12 mouse cellular contexts compared by ENCODE assay signal in the genomic region with DNA sequence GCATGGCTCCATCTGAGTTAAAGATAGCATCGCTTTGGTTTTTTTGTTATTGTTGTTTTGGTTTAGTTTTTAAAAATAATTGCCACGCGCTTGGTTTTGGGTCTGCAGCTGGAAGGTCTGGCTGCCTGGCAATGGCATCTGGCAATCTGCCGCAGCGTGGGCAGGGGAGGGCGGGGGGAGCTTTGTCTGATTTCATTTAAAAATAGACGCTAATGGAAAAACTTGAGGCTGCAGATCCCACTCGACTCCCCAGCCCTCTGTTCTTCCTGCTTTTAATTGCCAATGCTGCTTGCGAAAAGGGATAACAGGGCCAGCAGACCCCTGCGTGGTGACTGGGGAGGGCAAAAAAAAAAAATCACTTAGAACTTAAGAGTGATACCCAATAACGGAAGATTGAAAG.
DNase-seq lines count a peak whose midpoint lies in the region; ATAC-seq and TF ChIP-seq lines count a peak whose summit lies in the region.
"Had no signal": no experiment of that assay in that cellular context is flagged by ENCODE, and none has a peak within 500 bp of the region (broad histone marks: within the 10 kb centered on the region; RNA-seq: fewer than 3 reads in every experiment).

No protein-coding gene starts in this region.

- H3K27ac ChIP-seq in embryonic facial prominence, embryonic 13.5 days = peak overlapping the region; percentile 69; the same call in 1 of the 2 replicates
- no peak overlapping the region for H3K27ac ChIP-seq in embryonic facial prominence, embryonic 10.5 days (replicated peaks)
- 0 out of 2 replicates have a peak overlapping the region, but pooled peaks have one; percentile 0 for H3K27ac ChIP-seq in embryonic facial prominence, embryonic 14.5 days (replicated peaks; ENCODE audit: low read depth, low read length)
- H3K27ac ChIP-seq in limb, embryonic 12.5 days = peak overlapping the region; percentile 79
- H3K27ac ChIP-seq in hindbrain, postnatal 0 days = no peak overlapping the region

- DNase-seq in embryonic facial prominence, embryonic 10.5 days (ENCODE audit: low spot score) = no peak
- DNase-seq in left cerebral cortex, postnatal 14 days (ENCODE audit: low spot score in 2 of 2) = peak; percentile 14 to 28
- no peak for DNase-seq in left cerebral cortex, postnatal 36 days (ENCODE audit: low spot score in 2 of 2)
- peak; percentile 32 for DNase-seq in embryonic facial prominence, embryonic 14.5 days (ENCODE audit: low spot score)
- no peak for DNase-seq in kidney, postnatal 10 days
- no peak for DNase-seq in hindbrain, postnatal 0 days (ENCODE audit: low spot score)
- DNase-seq: cerebellum, postnatal 36 days; kidney, adult 8-10 months; lung, postnatal 14 days had no signal

- H3K9me3 ChIP-seq in embryonic facial prominence, embryonic 13.5 days = no peaks in the 10 kb centered on the region
- H3K9me3 ChIP-seq in embryonic facial prominence, embryonic 10.5 days = no peaks in the 10 kb centered on the region
- H3K9me3 ChIP-seq in embryonic facial prominence, embryonic 14.5 days (ENCODE audit: control insufficient read depth, low read length) = no peaks in the 10 kb centered on the region
- H3K9me3 ChIP-seq in limb, embryonic 12.5 days = no peaks in the 10 kb centered on the region
- no peaks in the 10 kb centered on the region for H3K9me3 ChIP-seq in hindbrain, postnatal 0 days (ENCODE audit: low read length)
- H3K9me3 ChIP-seq: hindbrain, embryonic 10.5 days had no signal

- H3K9ac ChIP-seq in embryonic facial prominence, embryonic 13.5 days = no peak overlapping the region
- no peak overlapping the region for H3K9ac ChIP-seq in embryonic facial prominence, embryonic 14.5 days (ENCODE audit: low read depth, low read length)
- H3K9ac ChIP-seq in limb, embryonic 12.5 days (replicated peaks) = no peak overlapping the region
- H3K9ac ChIP-seq in hindbrain, postnatal 0 days (replicated peaks; ENCODE audit: low read length) = no peak overlapping the region

- H3K4me2 ChIP-seq in embryonic facial prominence, embryonic 13.5 days = peak overlapping the region; percentile 32
- peak overlapping the region; percentile 8; the same call in 1 of the 2 replicates for H3K4me2 ChIP-seq in embryonic facial prominence, embryonic 14.5 days (ENCODE audit: low read depth, low read length)
- H3K4me2 ChIP-seq in limb, embryonic 12.5 days = no peak overlapping the region
- no peak overlapping the region for H3K4me2 ChIP-seq in hindbrain, postnatal 0 days (ENCODE audit: low read depth, low read length)

- no peak for TF ChIP-seq CTCF in hindbrain, postnatal 0 days (IDR thresholded peaks at IDR 0.05; ENCODE audit: low read depth)

- no peak overlapping the region for H3K4me3 ChIP-seq in embryonic facial prominence, embryonic 13.5 days
- no peak overlapping the region for H3K4me3 ChIP-seq in embryonic facial prominence, embryonic 10.5 days
- no peak overlapping the region for H3K4me3 ChIP-seq in embryonic facial prominence, embryonic 14.5 days (ENCODE audit: low read depth, low read length)
- H3K4me3 ChIP-seq in limb, embryonic 12.5 days (replicated peaks) = no peak overlapping the region
- no peak overlapping the region for H3K4me3 ChIP-seq in hindbrain, postnatal 0 days (ENCODE audit: low read length)
- H3K4me3 ChIP-seq: hindbrain, embryonic 10.5 days had no signal

- no peaks in the 10 kb centered on the region for H3K27me3 ChIP-seq in embryonic facial prominence, embryonic 13.5 days
- H3K27me3 ChIP-seq in embryonic facial prominence, embryonic 10.5 days (replicated peaks; ENCODE audit: low read depth, poor library complexity, severe bottlenecking) = no peaks in the 10 kb centered on the region
- no peaks in the 10 kb centered on the region for H3K27me3 ChIP-seq in embryonic facial prominence, embryonic 14.5 days (replicated peaks; ENCODE audit: control insufficient read depth, insufficient read depth, low read length)
- H3K27me3 ChIP-seq in limb, embryonic 12.5 days = no peaks in the 10 kb centered on the region
- H3K27me3 ChIP-seq in hindbrain, postnatal 0 days (ENCODE audit: insufficient read depth, low read length) = no peaks in the 10 kb centered on the region

- intact Hi-C loops in left cerebral cortex, postnatal 14 days (cut with DNase I) = no loop called here
- intact Hi-C loops in left cerebral cortex, postnatal 36 days (cut with DNase I) = no loop called here

- peaks cover 30% of the 10 kb centered on the region for H3K4me1 ChIP-seq in embryonic facial prominence, embryonic 13.5 days
- peaks cover 17% of the 10 kb centered on the region for H3K4me1 ChIP-seq in embryonic facial prominence, embryonic 10.5 days
- no peaks in the 10 kb centered on the region for H3K4me1 ChIP-seq in embryonic facial prominence, embryonic 14.5 days (ENCODE audit: control insufficient read depth, insufficient read depth, low read length)
- peaks cover 48% of the 10 kb centered on the region for H3K4me1 ChIP-seq in limb, embryonic 12.5 days (replicated peaks)
- H3K4me1 ChIP-seq in hindbrain, postnatal 0 days (ENCODE audit: insufficient read depth, low read length) = no peaks in the 10 kb centered on the region

- no peaks in the 10 kb centered on the region for H3K36me3 ChIP-seq in embryonic facial prominence, embryonic 13.5 days
- H3K36me3 ChIP-seq in embryonic facial prominence, embryonic 10.5 days (replicated peaks) = no peaks in the 10 kb centered on the region
- no peaks in the 10 kb centered on the region for H3K36me3 ChIP-seq in embryonic facial prominence, embryonic 14.5 days (ENCODE audit: control insufficient read depth, insufficient read depth, low read length)
- no peaks in the 10 kb centered on the region for H3K36me3 ChIP-seq in limb, embryonic 12.5 days
- H3K36me3 ChIP-seq in hindbrain, postnatal 0 days (ENCODE audit: insufficient read depth, low read length) = no peaks in the 10 kb centered on the region
- H3K36me3 ChIP-seq: hindbrain, embryonic 10.5 days had no signal

- ATAC-seq in embryonic facial prominence, embryonic 13.5 days (ENCODE audit: insufficient number of reproducible peaks, insufficient read depth, low FRiP score, low TSS enrichment, low read depth) = no peak
- ATAC-seq in embryonic facial prominence, embryonic 14.5 days (ENCODE audit: low read depth) = no peak
- ATAC-seq in limb, embryonic 12.5 days (ENCODE audit: insufficient number of reproducible peaks, insufficient read depth, low FRiP score, low TSS enrichment, low read depth) = no peak
- ATAC-seq in hindbrain, postnatal 0 days = no peak

- WGBS in embryonic facial prominence, embryonic 13.5 days = 28% methylated on average over 11 of the region's 11 CpGs
- WGBS in embryonic facial prominence, embryonic 10.5 days = 71% methylated on average over 11 of the region's 11 CpGs
- 45% methylated on average over 11 of the region's 11 CpGs for WGBS in embryonic facial prominence, embryonic 14.5 days
- whole genome bisulfite sequencing in limb, embryonic 12.5 days = 36% methylated on average over 11 of the region's 11 CpGs
- WGBS in hindbrain, postnatal 0 days = 74% methylated on average over 11 of the region's 11 CpGs

Comparison
In these comparisons a context has a peak if more than half of its experiments do, and no peak if none do; other contexts are left out.
1. H3K27ac ChIP-seq: peak in embryonic facial prominence, embryonic 13.5 days (single experiment), embryonic facial prominence, embryonic 14.5 days (single experiment) and limb, embryonic 12.5 days (single experiment); none in embryonic facial prominence, embryonic 10.5 days (single experiment) and hindbrain, postnatal 0 days (single experiment).
2. DNase-seq: peak in left cerebral cortex, postnatal 14 days (2 of 2) and embryonic facial prominence, embryonic 14.5 days (single experiment); none in embryonic facial prominence, embryonic 10.5 days (single experiment), left cerebral cortex, postnatal 36 days (0 of 2), kidney, postnatal 10 days (single experiment) and hindbrain, postnatal 0 days (single experiment).
3. H3K4me2 ChIP-seq: peak in embryonic facial prominence, embryonic 13.5 days (single experiment) and embryonic facial prominence, embryonic 14.5 days (single experiment); none in limb, embryonic 12.5 days (single experiment) and hindbrain, postnatal 0 days (single experiment).